Mouse (Mus musculus) C2C12 (cell line): ENCODE data around the gene Gm17655.

Experiments
- CTCF ChIP-seq: IDR thresholded peaks from one replicate; pipeline ENCODE4 v1.5.1; 2011; ENCODE audit not compliant: control insufficient read depth, insufficient read depth, insufficient read length
- FOSL1 ChIP-seq: IDR thresholded peaks from one replicate; pipeline ENCODE4 v1.8.0; 2011; ENCODE audit warnings: mild to moderate bottlenecking, low read length; ENCODE audit not compliant: poor library complexity, insufficient read depth, severe bottlenecking

GRCm38 (mm10) chr5:110082961-110083360 lies 10.6 kb upstream of the Gm17655 start:
- TF ChIP-seq CTCF (no peak), FOSL1 (no peak)
